Comparison of ENCODE assay signal across 9 mouse cellular contexts in the genomic region with DNA sequence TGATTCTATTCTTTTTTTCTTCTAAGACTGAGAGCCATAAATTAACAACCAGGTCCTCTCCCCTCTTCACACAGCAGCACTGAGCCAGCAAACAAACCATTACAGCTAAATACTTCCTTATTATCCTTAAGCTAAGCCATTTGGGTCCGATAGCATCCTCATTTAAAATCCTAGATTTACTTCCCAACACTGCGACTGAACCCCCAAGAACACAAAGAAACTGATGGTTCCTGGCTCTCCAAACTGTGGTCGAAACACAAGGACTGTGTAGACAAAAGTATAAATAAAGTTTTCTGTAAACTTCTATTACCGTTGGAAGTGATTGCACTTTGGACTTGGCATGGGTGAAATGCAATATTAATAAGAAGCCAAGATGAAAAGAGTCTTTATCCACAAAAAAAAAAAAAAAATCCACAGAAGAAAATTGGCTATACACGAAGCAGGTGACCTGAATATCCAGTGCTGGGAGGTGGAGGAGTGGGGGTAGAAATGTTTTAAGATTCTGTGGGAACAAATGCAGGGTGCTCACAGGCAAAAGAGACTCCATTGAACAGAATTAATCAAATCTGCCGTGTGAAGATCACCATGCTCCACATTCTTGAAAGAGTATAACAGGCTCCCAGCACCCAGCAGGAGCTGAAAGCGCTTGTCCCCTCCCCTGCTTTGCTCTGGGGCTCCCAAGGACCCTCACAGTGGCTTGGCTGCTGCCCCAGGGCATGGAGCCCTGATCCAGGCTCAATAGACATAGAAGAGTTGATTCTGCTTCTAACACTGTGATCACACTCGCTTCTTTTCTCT. TPM values are rescaled to one million over a fixed set of nuclear protein-coding genes. Genes with fewer than 3 reads are reported as not detected.
A peak's percentile ranks its signal among the peaks of the same experiment; 100 is the strongest.
DNase-seq lines count a peak whose midpoint lies in the region; ATAC-seq lines count a peak whose summit lies in the region.
"Had no signal": no experiment of that assay in that cellular context is flagged by ENCODE, and none has a peak within 500 bp of the region (broad histone marks: within the 10 kb centered on the region; RNA-seq: fewer than 3 reads in every experiment).

No protein-coding gene starts in this region.

- WGBS in embryonic facial prominence, embryonic 10.5 days: 58% methylated on average over 8 of the region's 8 CpGs
- WGBS in liver, embryonic 11.5 days: 74% methylated on average over 8 of the region's 8 CpGs

- no peak overlapping the region for H3K4me3 ChIP-seq in embryonic facial prominence, embryonic 10.5 days
- no peak overlapping the region for H3K4me3 ChIP-seq in liver, embryonic 11.5 days (ENCODE audit: low read depth, low read length)
- H3K4me3 ChIP-seq: erythroblast, embryonic 14.5 days had no signal

- ATAC-seq in liver, embryonic 11.5 days (replicated peaks; ENCODE audit: low FRiP score): no peak

- H3K4me1 ChIP-seq in embryonic facial prominence, embryonic 10.5 days: peaks cover 7% of the 10 kb centered on the region
- no peaks in the 10 kb centered on the region for H3K4me1 ChIP-seq in liver, embryonic 11.5 days (replicated peaks; ENCODE audit: control insufficient read depth, insufficient read depth, low read length)

- H3K27me3 ChIP-seq in embryonic facial prominence, embryonic 10.5 days (replicated peaks; ENCODE audit: low read depth, poor library complexity, severe bottlenecking): no peaks in the 10 kb centered on the region
- no peaks in the 10 kb centered on the region for H3K27me3 ChIP-seq in liver, embryonic 11.5 days (replicated peaks; ENCODE audit: control insufficient read depth, insufficient read depth, low read length)

- no peak for DNase-seq in embryonic facial prominence, embryonic 10.5 days (ENCODE audit: low spot score)
- DNase-seq in frontal cortex, postnatal 36 days (ENCODE audit: low spot score in 2 of 2): peak; percentile 22 to 57
- DNase-seq in left cerebral cortex, adult 9 months (ENCODE audit: low spot score in 2 of 2): peak; percentile 40 to 61
- DNase-seq in right cerebral cortex, adult 18-20 months: peak; percentile 53
- no peak for DNase-seq in liver, embryonic 11.5 days (ENCODE audit: low spot score)
- DNase-seq in kidney, postnatal 10 days: no peak
- no peak for DNase-seq in adipocyte (ENCODE audit: low spot score)
- DNase-seq in adrenal gland, postnatal 14 days: no peak

- H3K36me3 ChIP-seq in embryonic facial prominence, embryonic 10.5 days (replicated peaks): no peaks in the 10 kb centered on the region
- H3K36me3 ChIP-seq in liver, embryonic 11.5 days (ENCODE audit: control insufficient read depth, insufficient read depth, low read length): no peaks in the 10 kb centered on the region

- no peaks in the 10 kb centered on the region for H3K9me3 ChIP-seq in embryonic facial prominence, embryonic 10.5 days
- no peaks in the 10 kb centered on the region for H3K9me3 ChIP-seq in liver, embryonic 11.5 days (ENCODE audit: control insufficient read depth, low read length)

- no peak overlapping the region for H3K4me2 ChIP-seq in liver, embryonic 11.5 days

- no peak overlapping the region for H3K9ac ChIP-seq in liver, embryonic 11.5 days (ENCODE audit: low read depth, low read length)

- H3K27ac ChIP-seq in embryonic facial prominence, embryonic 10.5 days (replicated peaks): peak overlapping the region; percentile 48; the same call in 1 of the 2 replicates
- H3K27ac ChIP-seq in liver, embryonic 11.5 days (ENCODE audit: low read depth, low read length): no peak overlapping the region

RNA-seq across cellular contexts. Expression of a gene that starts 21.7 kb away (rescaled TPM):
- 1.3 and 1.5 TPM in 2 replicates for polyA plus RNA-seq in embryonic facial prominence, embryonic 10.5 days (2016; fragmentation: Nextera tagmentation; extraction: Ambion mirVana)
- 0.51 and 0.64 TPM in 2 replicates for polyA plus RNA-seq in liver, embryonic 11.5 days (2014; fragmentation: Nextera tagmentation; extraction: Ambion mirVana)
- 0.41 and 0.63 TPM in 2 replicates for total RNA-seq in adrenal gland, postnatal 14 days (2021)
- polyA plus RNA-seq: erythroblast, embryonic 14.5 days had no signal

Comparison
In these comparisons a context has a peak if more than half of its experiments do, and no peak if none do; other contexts are left out.
1. DNase-seq: peak in frontal cortex, postnatal 36 days (2 of 2), left cerebral cortex, adult 9 months (2 of 2) and right cerebral cortex, adult 18-20 months (single experiment); none in embryonic facial prominence, embryonic 10.5 days (single experiment), liver, embryonic 11.5 days (single experiment), kidney, postnatal 10 days (single experiment), adipocyte (single experiment) and adrenal gland, postnatal 14 days (single experiment).